Mouse (Mus musculus): ENCODE data around the gene Bmp6.

- no peak for TF ChIP-seq CTCF (IDR thresholded peaks at IDR 0.05; ENCODE audit: insufficient read depth, low read length)
- no peak for TF ChIP-seq POLR2A (IDR thresholded peaks at IDR 0.05; ENCODE audit: borderline replicate concordance, extremely low read depth, low read depth, low read length)
Measured at GRCm38 (mm10) chr13:38353420-38354255, 8.7 kb downstream of the Bmp6 start.
